Mouse (Mus musculus): Measurements from ENCODE around the gene Gm13695. TPM values are rescaled to one million over a fixed set of nuclear protein-coding genes. Genes with fewer than 3 reads are reported as not detected.
A peak's percentile ranks its signal among the peaks of the same experiment; 100 is the strongest.
"Not testable (repeated sequence)": the region's sequence is repeated elsewhere in the genome, so short reads cannot be mapped to it uniquely, and the experiment has no call there.

The Gm13695 gene
- total RNA-seq (2014; rRNA removed; ENCODE audit: low replicate concordance): not detected in 2 replicates
- not detected in 2 replicates for polyA plus RNA-seq (2015; fragmentation: Nextera tagmentation; extraction: Ambion mirVana)

- H3K27me3 ChIP-seq (ENCODE audit: control insufficient read depth, insufficient read depth, low read length); H3K4me2 ChIP-seq (ENCODE audit: low read depth, low read length); DNase-seq (ENCODE audit: low spot score); H3K9ac ChIP-seq (replicated peaks; ENCODE audit: low read depth, low read length); H3K9me3 ChIP-seq (replicated peaks; ENCODE audit: control insufficient read depth, low read length); ATAC-seq (ENCODE audit: insufficient read depth, low read depth); H3K4me1 ChIP-seq (ENCODE audit: control insufficient read depth, insufficient read depth); H3K36me3 ChIP-seq (replicated peaks; ENCODE audit: control insufficient read depth, insufficient read depth, low read length); H3K27ac ChIP-seq (ENCODE audit: low read depth); H3K4me3 ChIP-seq (ENCODE audit: low read depth, low read length): not testable (repeated sequence)
- WGBS: no CpG with 5 or more reads among the region's 6 CpGs
These were observed at the start of gene Gm13695 for GRCm38 (mm10) chr2:83967013-83967412. TSS of gene Gm13695 (plus strand) at chr2:83967313.

GRCm38 (mm10) chr2:83929478-83930088, 37.5 kb upstream of the Gm13695 start:
- Histone ChIP-seq H3K9me3 (replicated peaks; ENCODE audit: control insufficient read depth, low read length) (no peaks in the 10 kb centered on the region), H3K4me1 (ENCODE audit: control insufficient read depth, insufficient read depth) (no peaks in the 10 kb centered on the region), H3K4me3 (ENCODE audit: low read depth, low read length) (no peak overlapping the region), H3K9ac (replicated peaks; ENCODE audit: low read depth, low read length) (no peak overlapping the region), H3K27ac (ENCODE audit: low read depth) (no peak overlapping the region), H3K27me3 (ENCODE audit: control insufficient read depth, insufficient read depth, low read length) (no peaks in the 10 kb centered on the region), H3K36me3 (replicated peaks; ENCODE audit: control insufficient read depth, insufficient read depth, low read length) (no peaks in the 10 kb centered on the region), H3K4me2 (ENCODE audit: low read depth, low read length) (no peak overlapping the region)
- TF ChIP-seq EP300 (IDR thresholded peaks at IDR 0.05; ENCODE audit: low read depth) (no peak), CTCF (IDR thresholded peaks at IDR 0.05; ENCODE audit: low read depth) (no peak)
- ATAC-seq (ENCODE audit: insufficient read depth, low read depth): no peak
- 68% methylated on average over 2 of the region's 2 CpGs for WGBS
- DNase-seq (ENCODE audit: low spot score): no peak

- DNase-seq (ENCODE audit: low spot score) (no peak), ATAC-seq (ENCODE audit: insufficient read depth, low read depth) (no peak)
- H3K27me3 ChIP-seq (ENCODE audit: control insufficient read depth, insufficient read depth, low read length): no peaks in the 10 kb centered on the region
- peaks cover 6% of the 10 kb centered on the region; the same call in 1 of the 2 replicates for H3K4me1 ChIP-seq (ENCODE audit: control insufficient read depth, insufficient read depth)
- 0 out of 2 replicates have a peak within 1 kb of the TSS, but pooled peaks have one; percentile 3 for H3K4me3 ChIP-seq (ENCODE audit: low read depth, low read length)
- H3K27ac ChIP-seq (ENCODE audit: low read depth): no peak within 1 kb of the TSS
- WGBS: 3% methylated on average over 20 of the region's 20 CpGs
- H3K36me3 ChIP-seq (replicated peaks; ENCODE audit: control insufficient read depth, insufficient read depth, low read length): no peaks in the 10 kb centered on the region
- TF ChIP-seq EP300 (IDR thresholded peaks at IDR 0.05; ENCODE audit: low read depth) (no peak), CTCF (IDR thresholded peaks at IDR 0.05; ENCODE audit: low read depth) (no peak)
- H3K4me2 ChIP-seq (ENCODE audit: low read depth, low read length): peak within 1 kb of the TSS; percentile 46
- no peak within 1 kb of the TSS for H3K9ac ChIP-seq (replicated peaks; ENCODE audit: low read depth, low read length)
- H3K9me3 ChIP-seq (replicated peaks; ENCODE audit: control insufficient read depth, low read length): no peaks in the 10 kb centered on the region
These were observed 26.2 kb upstream of the Gm13695 start, which contains the start of gene Zswim2 for GRCm38 (mm10) chr2:83940931-83941361. TSS of gene Zswim2 (minus strand) at chr2:83941228.

GRCm38 (mm10) chr2:83941378-83941777, 25.7 kb upstream of the Gm13695 start:
- DNase-seq (ENCODE audit: low spot score) (no peak), ATAC-seq (ENCODE audit: insufficient read depth, low read depth) (no peak)
- Histone ChIP-seq H3K27me3 (ENCODE audit: control insufficient read depth, insufficient read depth, low read length) (no peaks in the 10 kb centered on the region), H3K27ac (ENCODE audit: low read depth) (no peak overlapping the region), H3K36me3 (replicated peaks; ENCODE audit: control insufficient read depth, insufficient read depth, low read length) (no peaks in the 10 kb centered on the region), H3K9ac (replicated peaks; ENCODE audit: low read depth, low read length) (no peak overlapping the region), H3K4me1 (ENCODE audit: control insufficient read depth, insufficient read depth) (peaks cover 6% of the 10 kb centered on the region; the same call in 1 of the 2 replicates), H3K4me3 (ENCODE audit: low read depth, low read length) (no peak overlapping the region), H3K4me2 (ENCODE audit: low read depth, low read length) (peak overlapping the region; percentile 46), H3K9me3 (replicated peaks; ENCODE audit: control insufficient read depth, low read length) (no peaks in the 10 kb centered on the region)
- TF ChIP-seq EP300 (IDR thresholded peaks at IDR 0.05; ENCODE audit: low read depth) (no peak), CTCF (IDR thresholded peaks at IDR 0.05; ENCODE audit: low read depth) (no peak)
- WGBS: 35% methylated on average over 3 of the region's 3 CpGs

GRCm38 (mm10) chr2:83941792-83942191, 25.3 kb upstream of the Gm13695 start:
- Histone ChIP-seq H3K27ac (ENCODE audit: low read depth) (no peak overlapping the region), H3K27me3 (ENCODE audit: control insufficient read depth, insufficient read depth, low read length) (no peaks in the 10 kb centered on the region), H3K36me3 (replicated peaks; ENCODE audit: control insufficient read depth, insufficient read depth, low read length) (no peaks in the 10 kb centered on the region), H3K9me3 (replicated peaks; ENCODE audit: control insufficient read depth, low read length) (no peaks in the 10 kb centered on the region), H3K9ac (replicated peaks; ENCODE audit: low read depth, low read length) (no peak overlapping the region), H3K4me3 (ENCODE audit: low read depth, low read length) (no peak overlapping the region), H3K4me2 (ENCODE audit: low read depth, low read length) (no peak overlapping the region), H3K4me1 (ENCODE audit: control insufficient read depth, insufficient read depth) (peaks cover 6% of the 10 kb centered on the region; the same call in 1 of the 2 replicates)
- ATAC-seq (ENCODE audit: insufficient read depth, low read depth) (no peak), DNase-seq (ENCODE audit: low spot score) (no peak)
- WGBS: 40% methylated on average over 4 of the region's 4 CpGs
- TF ChIP-seq CTCF (IDR thresholded peaks at IDR 0.05; ENCODE audit: low read depth) (no peak), EP300 (IDR thresholded peaks at IDR 0.05; ENCODE audit: low read depth) (no peak)

- not testable (repeated sequence) for H3K4me1 ChIP-seq (ENCODE audit: control insufficient read depth, insufficient read depth); H3K4me2 ChIP-seq (ENCODE audit: low read depth, low read length); ATAC-seq (ENCODE audit: insufficient read depth, low read depth); DNase-seq (ENCODE audit: low spot score); H3K36me3 ChIP-seq (replicated peaks; ENCODE audit: control insufficient read depth, insufficient read depth, low read length); H3K27me3 ChIP-seq (ENCODE audit: control insufficient read depth, insufficient read depth, low read length); H3K27ac ChIP-seq (ENCODE audit: low read depth); H3K9me3 ChIP-seq (replicated peaks; ENCODE audit: control insufficient read depth, low read length); H3K9ac ChIP-seq (replicated peaks; ENCODE audit: low read depth, low read length); H3K4me3 ChIP-seq (ENCODE audit: low read depth, low read length)
- WGBS: no CpG with 5 or more reads among the region's 6 CpGs
These were observed 11.7 kb upstream of the Gm13695 start, which contains the start of gene Gm13698 for GRCm38 (mm10) chr2:83955393-83955792. TSS of gene Gm13698 (plus strand) at chr2:83955693.

GRCm38 (mm10) chr2:83961203-83961602, 5.9 kb upstream of the Gm13695 start, which contains the start of gene Gm13693:
TSS of gene Gm13693 (plus strand) at chr2:83961503.
- no CpG with 5 or more reads among the region's 6 CpGs for WGBS
- not testable (repeated sequence) for H3K9ac ChIP-seq (replicated peaks; ENCODE audit: low read depth, low read length); H3K27ac ChIP-seq (ENCODE audit: low read depth); H3K36me3 ChIP-seq (replicated peaks; ENCODE audit: control insufficient read depth, insufficient read depth, low read length); H3K27me3 ChIP-seq (ENCODE audit: control insufficient read depth, insufficient read depth, low read length); H3K4me1 ChIP-seq (ENCODE audit: control insufficient read depth, insufficient read depth); DNase-seq (ENCODE audit: low spot score); H3K9me3 ChIP-seq (replicated peaks; ENCODE audit: control insufficient read depth, low read length); H3K4me3 ChIP-seq (ENCODE audit: low read depth, low read length); H3K4me2 ChIP-seq (ENCODE audit: low read depth, low read length); ATAC-seq (ENCODE audit: insufficient read depth, low read depth)

GRCm38 (mm10) chr2:83972823-83973222, 5.7 kb downstream of the Gm13695 start, which contains the start of gene Gm13696:
TSS of gene Gm13696 (plus strand) at chr2:83973123.
- H3K36me3 ChIP-seq (replicated peaks; ENCODE audit: control insufficient read depth, insufficient read depth, low read length); H3K4me2 ChIP-seq (ENCODE audit: low read depth, low read length); H3K4me1 ChIP-seq (ENCODE audit: control insufficient read depth, insufficient read depth); H3K9me3 ChIP-seq (replicated peaks; ENCODE audit: control insufficient read depth, low read length); ATAC-seq (ENCODE audit: insufficient read depth, low read depth); H3K9ac ChIP-seq (replicated peaks; ENCODE audit: low read depth, low read length); H3K4me3 ChIP-seq (ENCODE audit: low read depth, low read length); H3K27me3 ChIP-seq (ENCODE audit: control insufficient read depth, insufficient read depth, low read length); DNase-seq (ENCODE audit: low spot score); H3K27ac ChIP-seq (ENCODE audit: low read depth): not testable (repeated sequence)
- no CpG with 5 or more reads among the region's 6 CpGs for WGBS
